Mouse (Mus musculus) G1E (cell line): ENCODE results near the gene Slc22a23.

Source experiments
- CTCF ChIP-seq: IDR thresholded peaks from 2 replicates; pipeline ENCODE4 v1.5.1; 2012; ENCODE audit warnings: low read depth, low read length, inconsistent platforms, mixed read lengths
- GATA1 ChIP-seq: IDR thresholded peaks from 2 replicates; pipeline ENCODE4 v1.6.1; 2012; ENCODE audit warnings: borderline replicate concordance, low read length, inconsistent platforms, mixed read lengths
- TAL1 ChIP-seq: conservative IDR thresholded peaks from 2 replicates; pipeline ENCODE4 v1.6.1; 2012; ENCODE audit warnings: low read depth, low read length, inconsistent platforms, mixed read lengths

GRCm38 (mm10) chr13:34132875-34133274 is 212.1 kb downstream of the Slc22a23 start:
- TF ChIP-seq CTCF (no peak), GATA1 (no peak), TAL1 (no peak)
